Mouse (Mus musculus): ENCODE measurements around the gene Ppp2r5e. TPM values are rescaled to one million over a fixed set of nuclear protein-coding genes. Genes with fewer than 3 reads are reported as not detected.
"Not testable (repeated sequence)": the region's sequence is repeated elsewhere in the genome, so short reads cannot be mapped to it uniquely, and the experiment has no call there.

Ppp2r5e gene
- polyA plus RNA-seq, 1 experiment: 4.2 TPM

DNA sequence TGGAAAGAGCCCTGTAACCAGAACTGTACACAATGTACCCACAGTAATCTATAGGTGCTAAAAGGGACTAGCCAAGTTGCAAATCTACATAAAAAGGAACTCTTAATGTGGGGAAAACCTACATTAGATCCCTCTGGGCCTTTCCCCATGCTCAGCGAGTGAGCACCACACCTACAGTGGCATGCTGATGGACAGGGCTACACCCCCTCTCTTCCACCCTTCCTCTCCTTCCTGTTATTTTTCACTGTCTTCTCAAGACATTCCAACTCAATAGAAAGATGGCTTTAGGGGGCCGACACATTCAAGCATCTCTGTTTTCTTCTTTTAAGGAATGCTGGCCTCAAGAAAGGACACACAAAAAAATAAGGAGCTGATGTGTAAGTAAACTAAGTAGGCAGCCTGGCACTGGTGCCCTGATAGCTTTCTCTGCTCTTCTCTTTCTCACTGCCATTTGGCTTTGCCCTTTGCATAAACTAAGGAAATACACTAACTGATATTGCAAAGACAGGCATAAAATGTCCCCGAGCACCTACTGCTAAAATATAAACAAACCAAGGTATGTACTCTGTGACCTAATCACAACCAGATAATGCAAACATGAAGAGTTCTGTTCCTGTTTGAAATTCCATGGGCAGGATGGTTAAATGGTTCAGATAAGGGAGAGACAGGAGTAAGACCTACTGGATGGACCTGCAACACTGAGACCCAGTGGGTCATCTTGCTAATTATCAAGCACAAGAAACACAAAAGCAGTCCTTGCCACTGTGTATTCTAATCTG is 103.3 kb downstream of the Ppp2r5e start:
- TF ChIP-seq TAL1 (IDR thresholded peaks at IDR 0.05; ENCODE audit: low read length) (no peak), GATA1 (IDR thresholded peaks at IDR 0.05; ENCODE audit: low read length) (no peak)
- H3K9me3 ChIP-seq (ENCODE audit: control insufficient read depth, low read length): no peaks in the 10 kb centered on the region
- peaks cover 9% of the 10 kb centered on the region for H3K4me1 ChIP-seq (ENCODE audit: control insufficient read depth)
- H3K36me3 ChIP-seq (ENCODE audit: control insufficient read depth): peaks cover 14% of the 10 kb centered on the region
- no peaks in the 10 kb centered on the region for H3K27me3 ChIP-seq (ENCODE audit: control insufficient read depth)
- no peak overlapping the region for H3K4me3 ChIP-seq (replicated peaks)

DNA sequence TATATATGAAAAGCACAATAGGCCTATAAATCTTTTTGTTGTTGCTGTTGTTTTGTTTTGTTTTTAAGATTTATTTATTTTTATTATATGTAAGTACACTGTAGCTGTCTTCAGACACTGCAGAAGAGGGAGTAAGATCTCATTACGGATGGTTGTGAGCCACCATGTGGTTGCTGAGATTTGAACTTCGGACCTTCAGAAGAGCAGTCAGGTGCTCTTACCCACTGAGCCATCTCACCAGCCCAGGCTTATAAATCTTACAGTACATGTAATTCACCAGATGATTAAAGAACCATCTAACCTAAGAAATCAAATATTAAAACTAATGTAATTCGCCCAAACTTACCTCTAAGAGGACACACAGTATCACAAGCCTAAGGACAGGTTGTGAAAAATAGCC is 103.9 kb downstream of the Ppp2r5e start:
- H3K9me3 ChIP-seq (ENCODE audit: control insufficient read depth, low read length); H3K27me3 ChIP-seq (ENCODE audit: control insufficient read depth); H3K4me1 ChIP-seq (ENCODE audit: control insufficient read depth); H3K4me3 ChIP-seq (replicated peaks): not testable (repeated sequence)
- H3K36me3 ChIP-seq (ENCODE audit: control insufficient read depth): peaks cover 14% of the 10 kb centered on the region

DNA sequence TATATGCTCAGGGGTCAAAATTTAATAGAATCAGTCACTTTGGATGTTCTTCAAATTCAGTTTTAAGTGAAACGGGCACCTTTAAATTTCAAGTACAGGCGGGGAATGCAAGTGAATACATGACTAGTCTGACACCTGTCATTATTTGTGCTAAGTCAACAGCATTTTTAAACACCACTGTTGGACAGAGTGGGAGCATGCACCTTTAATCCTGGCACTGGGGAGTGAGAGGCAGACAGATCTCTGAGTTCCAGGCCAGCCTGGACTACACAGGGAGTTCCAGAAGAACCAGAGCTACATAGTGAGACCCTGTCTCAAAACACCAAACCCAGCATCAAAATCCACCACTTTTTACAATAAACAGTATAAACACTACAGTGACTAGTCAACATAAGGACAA is 108.5 kb downstream of the Ppp2r5e start:
- Histone ChIP-seq H3K4me1 (ENCODE audit: control insufficient read depth) (peaks cover 16% of the 10 kb centered on the region), H3K4me3 (replicated peaks) (no peak overlapping the region), H3K9me3 (ENCODE audit: control insufficient read depth, low read length) (no peaks in the 10 kb centered on the region), H3K27me3 (ENCODE audit: control insufficient read depth) (no peaks in the 10 kb centered on the region), H3K36me3 (ENCODE audit: control insufficient read depth) (peaks cover 10% of the 10 kb centered on the region)
- TF ChIP-seq TAL1 (IDR thresholded peaks at IDR 0.05; ENCODE audit: low read length) (no peak), GATA1 (IDR thresholded peaks at IDR 0.05; ENCODE audit: low read length) (no peak)

DNA sequence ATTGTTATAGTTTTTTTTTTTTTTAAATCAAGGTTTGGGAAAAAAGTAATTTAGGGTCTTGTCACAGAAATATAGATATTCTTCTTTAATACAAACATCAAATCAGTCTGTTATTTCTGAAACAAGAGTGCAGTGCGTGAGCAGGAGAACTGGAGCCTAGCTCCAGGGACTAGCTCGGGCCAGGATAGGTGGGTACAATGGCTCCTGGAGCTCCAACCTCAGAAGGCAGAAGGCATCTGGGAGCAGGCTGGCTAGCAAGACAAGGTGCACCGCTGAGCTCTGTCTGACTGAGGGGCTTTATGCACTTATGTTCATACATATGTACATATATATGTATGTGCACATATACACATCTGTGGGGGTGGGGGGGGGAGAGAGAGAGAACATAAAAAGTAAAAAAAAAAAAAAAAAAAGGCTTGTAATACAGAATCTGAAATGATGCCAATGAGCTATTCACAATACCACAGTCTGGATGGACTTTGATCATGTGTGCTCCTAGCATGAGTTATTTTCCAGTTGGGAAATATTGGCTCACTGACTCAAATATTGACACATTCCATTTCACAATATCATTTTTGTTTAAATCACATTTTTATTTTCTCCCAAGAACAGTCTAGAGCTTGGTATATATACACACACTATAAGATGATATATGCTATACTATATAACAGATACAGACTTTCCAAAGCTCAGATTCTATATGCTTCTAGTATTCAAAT is 109.3 kb downstream of the Ppp2r5e start:
- Histone ChIP-seq H3K4me1 (ENCODE audit: control insufficient read depth) (peaks cover 23% of the 10 kb centered on the region), H3K36me3 (ENCODE audit: control insufficient read depth) (peaks cover 13% of the 10 kb centered on the region), H3K4me3 (replicated peaks) (no peak overlapping the region), H3K27me3 (ENCODE audit: control insufficient read depth) (no peaks in the 10 kb centered on the region), H3K9me3 (ENCODE audit: control insufficient read depth, low read length) (no peaks in the 10 kb centered on the region)
- TF ChIP-seq GATA1 (IDR thresholded peaks at IDR 0.05; ENCODE audit: low read length): no peak
- no peak for TF ChIP-seq TAL1 (IDR thresholded peaks at IDR 0.05; ENCODE audit: low read length)

DNA sequence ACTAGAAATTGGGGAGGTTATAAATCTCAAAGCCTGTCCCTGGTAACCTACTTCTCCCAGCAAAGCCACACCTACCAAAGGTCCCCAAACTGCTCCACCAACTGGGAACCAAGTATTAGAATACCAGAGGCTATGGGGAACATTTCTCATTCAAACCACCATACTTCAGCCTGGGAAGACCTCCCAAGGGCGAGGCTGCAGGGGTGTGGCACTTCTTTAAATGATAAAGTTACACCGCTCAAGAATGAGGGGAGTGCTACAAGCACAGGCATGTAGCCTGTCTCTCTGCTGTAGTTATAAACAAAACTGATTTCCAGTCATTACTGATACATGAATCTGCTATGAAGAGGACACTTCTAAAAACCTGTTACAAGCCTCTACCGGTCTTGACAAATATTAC is 113.3 kb downstream of the Ppp2r5e start:
- Histone ChIP-seq H3K27me3 (ENCODE audit: control insufficient read depth) (no peaks in the 10 kb centered on the region), H3K4me3 (replicated peaks) (no peak overlapping the region), H3K9me3 (ENCODE audit: control insufficient read depth, low read length) (no peaks in the 10 kb centered on the region), H3K36me3 (ENCODE audit: control insufficient read depth) (peaks cover 16% of the 10 kb centered on the region), H3K4me1 (ENCODE audit: control insufficient read depth) (peaks cover 25% of the 10 kb centered on the region)
- TF ChIP-seq GATA1 (IDR thresholded peaks at IDR 0.05; ENCODE audit: low read length): no peak
- TF ChIP-seq TAL1 (IDR thresholded peaks at IDR 0.05; ENCODE audit: low read length): no peak

DNA sequence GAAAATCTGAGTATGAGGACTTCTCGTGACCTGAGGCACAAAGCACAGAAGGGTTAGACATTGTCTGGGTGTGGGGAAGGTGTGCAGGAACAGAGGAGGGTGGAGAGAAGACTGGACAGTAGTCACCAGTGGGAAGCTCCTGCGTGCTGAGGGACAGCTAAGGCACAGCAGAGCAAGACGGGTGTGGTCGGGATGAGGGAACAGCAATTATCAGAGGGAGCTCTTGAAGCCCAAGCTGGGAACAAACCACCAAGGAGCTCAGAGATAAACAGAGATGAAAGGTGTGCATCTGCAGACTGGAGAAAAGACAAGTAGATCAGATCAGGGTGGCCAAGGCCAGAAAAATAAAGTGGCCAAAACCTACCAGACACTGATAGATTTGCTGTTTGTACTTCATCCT is 114.0 kb downstream of the Ppp2r5e start:
- no peak overlapping the region for H3K4me3 ChIP-seq (replicated peaks)
- no peak for TF ChIP-seq GATA1 (IDR thresholded peaks at IDR 0.05; ENCODE audit: low read length)
- TF ChIP-seq TAL1 (IDR thresholded peaks at IDR 0.05; ENCODE audit: low read length): no peak
- peaks cover 19% of the 10 kb centered on the region for H3K36me3 ChIP-seq (ENCODE audit: control insufficient read depth)
- H3K4me1 ChIP-seq (ENCODE audit: control insufficient read depth): peaks cover 25% of the 10 kb centered on the region
- no peaks in the 10 kb centered on the region for H3K9me3 ChIP-seq (ENCODE audit: control insufficient read depth, low read length)
- no peaks in the 10 kb centered on the region for H3K27me3 ChIP-seq (ENCODE audit: control insufficient read depth)

DNA sequence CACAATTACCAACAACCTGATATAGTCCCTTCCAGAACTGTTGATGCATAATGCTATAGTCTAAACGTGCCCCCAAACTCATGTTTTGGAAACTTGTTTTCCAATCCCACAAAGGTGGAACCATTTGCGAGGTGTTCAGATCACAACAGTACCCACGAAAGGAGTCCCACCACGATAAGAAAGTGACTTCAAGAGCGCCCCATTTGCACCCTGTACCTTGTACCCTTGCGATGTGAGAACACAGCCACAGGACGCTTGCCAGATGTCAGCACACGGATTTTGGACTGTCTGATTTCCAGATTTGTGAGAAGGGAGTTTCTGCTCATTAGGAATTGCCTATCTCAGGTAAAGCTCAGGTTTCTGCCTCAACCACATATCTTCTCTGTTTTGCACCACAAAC is 116.0 kb downstream of the Ppp2r5e start:
- no peaks in the 10 kb centered on the region for H3K27me3 ChIP-seq (ENCODE audit: control insufficient read depth)

DNA sequence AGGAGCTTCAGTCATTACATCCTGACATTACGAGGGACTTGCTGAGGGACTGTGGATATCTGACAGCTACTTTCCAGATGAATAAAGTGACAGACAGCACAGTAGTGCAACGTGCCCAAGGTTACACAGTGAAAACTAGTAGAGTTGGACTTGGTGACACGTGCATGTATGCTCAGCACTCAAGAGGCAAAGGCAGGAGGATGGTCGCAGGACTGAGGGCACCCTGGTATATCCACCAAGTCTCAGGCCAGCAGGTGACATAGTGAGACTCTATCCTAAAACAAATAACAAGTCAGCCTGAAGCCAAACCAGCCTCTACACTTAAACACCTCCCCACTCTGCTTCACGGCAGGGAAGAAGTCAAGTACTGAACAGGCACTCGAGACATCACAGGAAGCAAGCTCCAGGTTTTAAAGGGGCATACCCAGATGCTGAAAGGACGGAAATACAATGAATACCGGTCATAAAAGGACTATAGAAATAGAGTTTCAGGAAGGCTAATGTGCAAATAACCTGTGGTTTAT is 116.6 kb downstream of the Ppp2r5e start:
- H3K4me1 ChIP-seq (ENCODE audit: control insufficient read depth): peaks cover 25% of the 10 kb centered on the region
- H3K27me3 ChIP-seq (ENCODE audit: control insufficient read depth): no peaks in the 10 kb centered on the region
- H3K4me3 ChIP-seq (replicated peaks): no peak overlapping the region
- no peaks in the 10 kb centered on the region for H3K9me3 ChIP-seq (ENCODE audit: control insufficient read depth, low read length)
- TF ChIP-seq TAL1 (IDR thresholded peaks at IDR 0.05; ENCODE audit: low read length): no peak
- no peak for TF ChIP-seq GATA1 (IDR thresholded peaks at IDR 0.05; ENCODE audit: low read length)
- peaks cover 20% of the 10 kb centered on the region for H3K36me3 ChIP-seq (ENCODE audit: control insufficient read depth)

More for the DNA sequence above, 116.0 kb downstream of the Ppp2r5e start:
- TF ChIP-seq GATA1 (IDR thresholded peaks at IDR 0.05; ENCODE audit: low read length) (no peak), TAL1 (IDR thresholded peaks at IDR 0.05; ENCODE audit: low read length) (no peak)
- H3K4me3 ChIP-seq (replicated peaks): no peak overlapping the region
- H3K4me1 ChIP-seq (ENCODE audit: control insufficient read depth): peaks cover 25% of the 10 kb centered on the region
- peaks cover 20% of the 10 kb centered on the region for H3K36me3 ChIP-seq (ENCODE audit: control insufficient read depth)
- no peaks in the 10 kb centered on the region for H3K9me3 ChIP-seq (ENCODE audit: control insufficient read depth, low read length)

DNA sequence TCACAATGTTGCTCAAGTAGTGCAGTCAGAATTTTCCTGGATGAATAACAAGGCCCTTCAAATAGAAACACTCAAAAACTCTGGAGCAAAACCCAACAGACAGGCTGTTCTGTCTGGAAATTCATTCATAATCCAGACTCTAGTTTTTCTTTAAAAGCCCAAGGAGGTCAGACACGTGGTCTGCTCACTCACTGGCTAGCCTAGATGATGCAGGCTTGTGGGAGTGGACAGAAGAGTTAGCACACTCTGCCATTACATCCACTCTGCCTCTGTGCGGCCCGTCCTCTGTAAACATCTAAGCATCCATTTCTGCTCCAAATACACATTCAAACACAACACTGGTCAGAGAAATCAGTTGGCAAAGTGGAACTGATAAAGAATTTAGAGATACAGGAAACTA is 117.4 kb downstream of the Ppp2r5e start:
- Histone ChIP-seq H3K4me1 (ENCODE audit: control insufficient read depth) (peaks cover 20% of the 10 kb centered on the region), H3K9me3 (ENCODE audit: control insufficient read depth, low read length) (no peaks in the 10 kb centered on the region), H3K36me3 (ENCODE audit: control insufficient read depth) (peaks cover 16% of the 10 kb centered on the region), H3K27me3 (ENCODE audit: control insufficient read depth) (no peaks in the 10 kb centered on the region), H3K4me3 (replicated peaks) (no peak overlapping the region)
- TF ChIP-seq TAL1 (IDR thresholded peaks at IDR 0.05; ENCODE audit: low read length) (no peak), GATA1 (IDR thresholded peaks at IDR 0.05; ENCODE audit: low read length) (no peak)

All from erythroblast, embryonic 14.5 days (primary cell).